Comparison of ENCODE assay signal across 15 mouse cellular contexts in the genomic region with DNA sequence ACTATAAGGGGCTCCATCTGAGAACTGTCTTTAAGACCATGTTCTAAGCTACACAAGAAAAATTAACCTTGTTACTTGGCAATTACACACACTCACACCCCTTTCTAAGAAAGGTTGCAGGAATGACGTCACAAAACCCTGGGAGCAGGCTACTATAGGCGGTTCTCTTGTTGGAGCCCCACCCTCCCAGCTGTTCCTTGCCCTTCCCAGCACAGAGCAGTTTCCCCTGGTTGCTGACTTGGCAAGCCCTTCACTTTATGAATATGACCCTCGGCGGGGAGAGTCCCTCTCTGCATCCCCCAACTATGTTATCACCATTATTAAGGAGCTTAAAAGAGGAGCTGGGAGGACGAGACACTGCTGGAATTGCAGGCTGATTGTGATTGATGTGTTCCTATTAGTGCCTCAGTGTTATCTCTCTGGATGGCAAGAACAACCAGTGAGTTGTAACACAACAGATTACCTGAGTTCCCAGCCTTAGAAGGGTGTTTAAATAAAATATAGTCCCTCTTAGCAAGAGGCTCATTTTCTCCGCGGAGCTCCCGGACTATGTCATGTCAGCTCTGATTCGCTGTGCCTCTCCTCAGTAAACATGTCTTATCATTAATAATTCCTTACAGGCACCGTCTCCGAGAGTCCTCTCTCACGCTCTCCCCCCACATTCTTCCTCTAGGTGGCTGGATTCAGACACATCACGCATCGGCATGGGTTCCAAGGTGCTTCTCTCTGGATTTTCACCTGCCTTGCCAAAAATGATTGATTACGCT.
DNase-seq lines count a peak whose midpoint lies in the region; ATAC-seq and TF ChIP-seq lines count a peak whose summit lies in the region.
"Had no signal": no experiment of that assay in that cellular context is flagged by ENCODE, and none has a peak within 500 bp of the region (broad histone marks: within the 10 kb centered on the region; RNA-seq: fewer than 3 reads in every experiment).

No protein-coding gene starts in this region.

- 13% methylated on average over 15 of the region's 15 CpGs for WGBS in lung, embryonic 16.5 days
- 71% methylated on average over 15 of the region's 15 CpGs for WGBS in midbrain, embryonic 13.5 days
- 13% methylated on average over 15 of the region's 15 CpGs for WGBS in stomach, postnatal 0 days

- H3K4me2 ChIP-seq in lung, embryonic 16.5 days (ENCODE audit: low read depth, low read length): no peak overlapping the region
- 0 out of 2 replicates have a peak overlapping the region, but pooled peaks have one; percentile 6 for H3K4me2 ChIP-seq in midbrain, embryonic 13.5 days (replicated peaks)
- H3K4me2 ChIP-seq in stomach, postnatal 0 days (replicated peaks; ENCODE audit: low read depth): 0 out of 2 replicates have a peak overlapping the region, but pooled peaks have one; percentile 14
- H3K4me2 ChIP-seq: embryonic facial prominence, embryonic 15.5 days; liver, embryonic 15.5 days had no signal

- no peak overlapping the region for H3K9ac ChIP-seq in lung, embryonic 16.5 days (ENCODE audit: low read length)
- no peak overlapping the region for H3K9ac ChIP-seq in midbrain, embryonic 13.5 days (replicated peaks)
- no peak overlapping the region for H3K9ac ChIP-seq in stomach, postnatal 0 days (ENCODE audit: low read length)
- H3K9ac ChIP-seq: embryonic facial prominence, embryonic 15.5 days; liver, embryonic 15.5 days had no signal

- no peaks in the 10 kb centered on the region for H3K4me1 ChIP-seq in lung, embryonic 16.5 days (replicated peaks; ENCODE audit: control insufficient read depth, insufficient read depth, low read length)
- 0 out of 2 replicates have a peak, but pooled peaks cover 3% of the 10 kb centered on the region for H3K4me1 ChIP-seq in midbrain, embryonic 13.5 days (replicated peaks)
- no peaks in the 10 kb centered on the region for H3K4me1 ChIP-seq in stomach, postnatal 0 days (replicated peaks; ENCODE audit: control insufficient read depth, insufficient read depth)
- H3K4me1 ChIP-seq: embryonic facial prominence, embryonic 15.5 days; liver, embryonic 15.5 days had no signal

- no peak for TF ChIP-seq CTCF in stomach, postnatal 0 days (IDR thresholded peaks at IDR 0.05; ENCODE audit: low read depth)

- H3K4me3 ChIP-seq in lung, embryonic 16.5 days (ENCODE audit: low read length): no peak overlapping the region
- no peak overlapping the region for H3K4me3 ChIP-seq in midbrain, embryonic 13.5 days (replicated peaks)
- no peak overlapping the region for H3K4me3 ChIP-seq in stomach, postnatal 0 days (ENCODE audit: low read depth, low read length)
- H3K4me3 ChIP-seq: embryonic facial prominence, embryonic 15.5 days; heart, adult 2 months; liver, embryonic 15.5 days had no signal

- peak; percentile 59; the same call in 1 of the 2 replicates for ATAC-seq in lung, embryonic 16.5 days (ENCODE audit: low read depth)
- peak; percentile 71 for ATAC-seq in midbrain, embryonic 13.5 days
- peak; percentile 87 for ATAC-seq in stomach, postnatal 0 days (ENCODE audit: low FRiP score, low TSS enrichment)

- no peaks in the 10 kb centered on the region for H3K36me3 ChIP-seq in lung, embryonic 16.5 days (ENCODE audit: control insufficient read depth, insufficient read depth, low read length)
- H3K36me3 ChIP-seq in midbrain, embryonic 13.5 days: no peaks in the 10 kb centered on the region
- H3K36me3 ChIP-seq in stomach, postnatal 0 days (ENCODE audit: control insufficient read depth, insufficient read depth, low read length): no peaks in the 10 kb centered on the region
- H3K36me3 ChIP-seq: embryonic facial prominence, embryonic 15.5 days; G1E; liver, embryonic 15.5 days had no signal

- peak; percentile 25 for DNase-seq in embryo, embryonic 10.5 days (ENCODE audit: low spot score)
- no peak for DNase-seq in embryo, embryonic 10 days (ENCODE audit: low spot score)
- no peak for DNase-seq in lung, postnatal 10 days
- peak; percentile 52 for DNase-seq in stomach, postnatal 0 days (ENCODE audit: low spot score)
- DNase-seq in layer of hippocampus, postnatal 25 days (ENCODE audit: extremely low spot score in 1 of 2, low spot score in 1 of 2): no peak
- DNase-seq in left cerebral cortex, adult 11 months (ENCODE audit: low spot score): no peak
- DNase-seq: heart, adult 2 months; kidney, postnatal 10 days; right cerebral cortex, postnatal 14 days; thymus, adult 2 months had no signal

- no peak overlapping the region for H3K27ac ChIP-seq in lung, embryonic 16.5 days (ENCODE audit: low read length)
- H3K27ac ChIP-seq in midbrain, embryonic 13.5 days: peak overlapping the region; percentile 44
- no peak overlapping the region for H3K27ac ChIP-seq in stomach, postnatal 0 days (replicated peaks)
- H3K27ac ChIP-seq: embryonic facial prominence, embryonic 15.5 days; heart, adult 2 months; liver, embryonic 15.5 days had no signal

- H3K9me3 ChIP-seq in lung, embryonic 16.5 days (ENCODE audit: control insufficient read depth, low read length): no peaks in the 10 kb centered on the region
- H3K9me3 ChIP-seq in midbrain, embryonic 13.5 days: no peaks in the 10 kb centered on the region
- no peaks in the 10 kb centered on the region for H3K9me3 ChIP-seq in stomach, postnatal 0 days (ENCODE audit: control insufficient read depth, low read length)
- H3K9me3 ChIP-seq: embryonic facial prominence, embryonic 15.5 days; liver, embryonic 15.5 days had no signal

- no peaks in the 10 kb centered on the region for H3K27me3 ChIP-seq in lung, embryonic 16.5 days (ENCODE audit: control insufficient read depth, insufficient read depth, low read depth, low read length)
- H3K27me3 ChIP-seq in midbrain, embryonic 13.5 days: no peaks in the 10 kb centered on the region
- H3K27me3 ChIP-seq in stomach, postnatal 0 days (ENCODE audit: control insufficient read depth, insufficient read depth, low read length): no peaks in the 10 kb centered on the region
- H3K27me3 ChIP-seq: embryonic facial prominence, embryonic 15.5 days; liver, embryonic 15.5 days had no signal

- no peak for TF ChIP-seq EP300 in stomach, postnatal 0 days (optimal IDR thresholded peaks at IDR 0.05)

Comparison
In these comparisons a context has a peak if more than half of its experiments do, and no peak if none do; other contexts are left out.
1. DNase-seq: peak in embryo, embryonic 10.5 days (single experiment) and stomach, postnatal 0 days (single experiment); none in embryo, embryonic 10 days (single experiment), lung, postnatal 10 days (single experiment), layer of hippocampus, postnatal 25 days (0 of 2) and left cerebral cortex, adult 11 months (single experiment).
2. Peak in every context shown above with its lines, with median percentiles within 50 percentile points of each other: ATAC-seq.